Mouse (Mus musculus): Measurements from ENCODE around the gene Runx1.
A peak's percentile ranks its signal among the peaks of the same experiment; 100 is the strongest.

DNA sequence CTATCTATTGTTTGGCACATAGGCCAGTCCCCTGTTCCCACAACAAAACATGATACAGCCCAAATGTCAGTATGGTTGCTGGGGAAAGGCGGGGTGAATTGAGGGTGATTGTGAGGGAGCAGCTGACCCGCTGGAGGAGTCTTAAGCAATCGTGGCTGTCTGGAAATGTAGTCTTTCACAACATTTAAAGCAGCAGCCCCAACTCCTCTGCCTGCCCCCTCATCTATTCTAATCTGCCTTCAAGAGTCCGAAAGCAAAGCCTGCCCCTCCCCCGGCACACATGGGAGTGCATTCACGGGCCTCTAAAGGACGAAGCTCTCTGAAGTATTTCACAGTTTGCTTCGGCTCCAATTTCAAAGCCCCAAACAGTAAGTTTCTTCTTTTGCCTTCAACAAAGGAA lies 213.4 kb downstream of the Runx1 start:
- TF ChIP-seq CEBPB (IDR thresholded peaks at IDR 0.05; ENCODE audit: insufficient read depth, poor library complexity, severe bottlenecking) (peak; percentile 84), MYOG (IDR thresholded peaks at IDR 0.05; ENCODE audit: control insufficient read depth in 1 of 3, insufficient read depth in 1 of 3, insufficient read length in 2 of 3, low read depth in 2 of 3) (peak in 1 of 3 experiments; percentile 24)

Measured in myocyte (in vitro differentiated cells).